Mouse (Mus musculus): ENCODE results near the gene Defb26.

Defb26 gene

DNA sequence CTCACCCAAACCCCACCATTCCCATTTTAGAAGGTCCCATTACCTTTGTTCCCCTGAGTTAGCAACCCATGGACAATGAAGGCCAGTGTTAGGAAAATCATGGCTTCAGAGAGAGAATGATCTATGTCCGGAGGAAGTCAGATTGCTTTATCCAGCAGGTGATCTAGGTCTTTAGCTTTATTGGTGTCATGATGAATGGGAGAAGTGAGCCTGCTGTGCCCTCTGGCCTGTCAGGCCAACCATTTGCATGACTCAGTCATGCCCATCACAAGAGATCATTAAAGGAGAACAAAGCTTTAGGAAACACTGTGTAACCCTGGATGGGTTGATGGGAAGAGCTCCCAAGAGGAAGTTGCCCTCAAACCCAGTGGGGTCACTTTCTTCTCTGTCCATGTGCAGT lies at the start of gene Defb26:
Gene Defb26, minus strand, starts transcription at position 101 of the 400 bp plus-strand sequence.
- no peak for DNase-seq (ENCODE audit: low read depth, low spot score)

DNA sequence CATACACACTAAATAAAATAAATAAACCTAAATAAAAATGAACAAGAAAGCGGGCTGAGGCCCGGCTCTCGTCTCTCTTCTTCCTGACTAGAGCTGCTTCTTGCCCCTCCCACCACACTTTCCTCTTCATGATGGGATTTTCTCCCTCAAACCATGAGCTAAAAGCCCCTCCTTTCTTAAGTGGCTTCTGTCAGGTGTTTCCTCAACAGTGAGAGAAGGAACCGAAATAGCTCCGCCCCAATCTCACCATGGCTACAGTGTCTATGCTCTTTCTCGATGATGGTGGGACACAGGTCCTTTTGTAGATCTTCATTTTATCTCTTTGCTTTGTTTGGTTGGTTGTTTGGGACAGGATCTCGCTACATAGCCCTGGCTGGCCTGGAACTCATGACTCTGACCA lies 45.2 kb upstream of the Defb26 start:
- no peak for DNase-seq (ENCODE audit: low read depth, low spot score)

DNA sequence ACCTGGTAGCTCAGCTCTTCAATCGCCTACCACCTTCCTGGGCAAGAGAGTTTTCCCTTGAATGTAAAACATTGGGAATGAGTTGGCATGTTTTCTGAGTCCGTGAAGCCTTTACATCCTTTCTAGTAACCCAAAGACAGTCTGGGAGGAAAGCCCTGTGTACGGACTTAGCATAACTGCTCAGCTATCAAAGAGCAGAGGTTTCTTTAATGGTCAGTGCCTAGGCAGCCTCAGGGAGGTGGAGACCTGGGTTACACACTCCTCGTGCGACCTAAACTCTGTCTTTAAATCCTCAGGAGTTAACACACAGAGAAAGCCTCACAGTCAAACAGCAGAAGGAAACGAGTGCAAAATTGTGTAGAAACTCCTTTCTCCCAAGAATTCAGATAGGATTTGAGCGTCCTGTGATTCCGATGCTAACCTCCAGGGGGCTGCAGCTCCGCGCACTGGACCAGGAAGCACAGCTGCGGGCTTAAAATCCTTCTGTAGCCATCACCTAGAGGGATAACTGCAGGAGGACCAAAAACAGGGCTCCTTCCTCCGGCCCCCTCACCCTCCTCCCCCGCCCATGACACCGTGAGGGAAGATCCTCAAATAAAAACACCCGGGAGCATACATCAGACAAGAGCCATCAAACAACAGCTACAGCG lies 42.4 kb upstream of the Defb26 start:
- peak; percentile 75 for DNase-seq (ENCODE audit: low read depth, low spot score)

- no peak for DNase-seq (ENCODE audit: low read depth, low spot score)
These were observed 36.6 kb upstream of the Defb26 start for GRCm38 (mm10) chr2:152548124-152548523.

DNA sequence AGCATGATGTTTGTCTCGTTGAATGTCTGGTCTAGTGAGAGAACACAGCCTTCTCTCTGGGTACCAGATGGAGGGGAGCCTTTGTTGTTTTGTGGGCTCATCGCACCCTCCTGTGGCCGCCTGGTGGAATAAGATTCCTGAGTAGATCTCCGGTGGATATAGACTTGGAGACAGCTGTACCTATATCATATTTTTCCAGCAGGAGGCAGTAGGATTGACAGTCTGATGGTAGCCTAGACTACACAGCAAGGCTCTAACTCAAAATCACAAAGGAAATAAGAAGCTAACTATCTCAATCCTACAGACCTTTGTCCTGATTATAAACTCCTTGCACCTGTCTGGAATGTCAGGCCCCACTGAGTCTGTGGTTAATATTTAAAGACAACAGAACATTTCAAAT lies 33.2 kb upstream of the Defb26 start:
- peak; percentile 49 for DNase-seq (ENCODE audit: low read depth, low spot score)

- no peak for DNase-seq (ENCODE audit: low read depth, low spot score)
These were observed 32.0 kb upstream of the Defb26 start for GRCm38 (mm10) chr2:152543478-152543877.

DNA sequence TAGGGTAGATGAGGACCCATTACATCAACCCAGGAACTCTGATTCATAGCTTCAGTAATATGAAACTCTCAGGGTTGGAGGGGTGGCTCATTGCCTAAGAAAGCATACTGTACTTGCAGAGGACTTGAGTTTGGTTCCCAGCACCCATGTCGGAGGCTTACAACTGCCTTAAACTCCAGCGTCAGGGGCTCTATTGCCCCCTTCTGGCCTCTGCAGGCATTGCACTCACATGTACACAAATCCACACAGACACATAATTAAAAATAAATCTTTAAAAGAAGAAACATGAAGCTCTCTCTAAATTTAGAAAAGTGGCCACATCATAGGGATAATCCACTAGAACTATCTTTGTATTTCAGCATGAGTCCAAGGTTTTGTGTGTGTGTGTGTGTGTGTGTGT lies 31.4 kb upstream of the Defb26 start:
- no peak for DNase-seq (ENCODE audit: low read depth, low spot score)

- no peak for DNase-seq (ENCODE audit: low read depth, low spot score)
These were observed 30.5 kb upstream of the Defb26 start for GRCm38 (mm10) chr2:152541979-152542378.

GRCm38 (mm10) chr2:152539944-152540710 lies 28.6 kb upstream of the Defb26 start, which contains the start of gene Defb29:
TSS of gene Defb29 (minus strand) at chr2:152540098.
- no peak for DNase-seq (ENCODE audit: low read depth, low spot score)

DNA sequence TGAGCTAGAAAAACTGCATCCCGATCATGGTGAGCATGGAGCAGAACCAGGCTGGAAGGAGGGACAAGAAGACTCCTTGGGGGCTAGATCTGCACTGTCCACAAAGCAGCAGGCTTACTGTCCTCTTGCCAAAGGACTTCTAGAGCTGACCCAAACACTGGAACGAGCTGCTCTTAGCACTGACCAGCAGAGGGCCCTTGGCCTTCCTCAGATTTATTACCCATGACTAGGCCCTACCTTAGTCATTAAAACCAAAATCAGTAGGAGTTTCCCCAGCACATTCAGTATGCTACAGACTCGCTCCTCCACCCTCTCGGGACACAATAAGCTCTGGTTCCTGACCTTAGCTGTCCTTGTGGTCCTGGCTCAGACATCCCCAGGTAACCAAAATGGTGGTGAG lies 6.5 kb upstream of the Defb26 start, which contains the start of gene Defb28:
Gene Defb28, plus strand, starts transcription at position 275 of the 400 bp plus-strand sequence.
- no peak for DNase-seq (ENCODE audit: low read depth, low spot score)

DNA sequence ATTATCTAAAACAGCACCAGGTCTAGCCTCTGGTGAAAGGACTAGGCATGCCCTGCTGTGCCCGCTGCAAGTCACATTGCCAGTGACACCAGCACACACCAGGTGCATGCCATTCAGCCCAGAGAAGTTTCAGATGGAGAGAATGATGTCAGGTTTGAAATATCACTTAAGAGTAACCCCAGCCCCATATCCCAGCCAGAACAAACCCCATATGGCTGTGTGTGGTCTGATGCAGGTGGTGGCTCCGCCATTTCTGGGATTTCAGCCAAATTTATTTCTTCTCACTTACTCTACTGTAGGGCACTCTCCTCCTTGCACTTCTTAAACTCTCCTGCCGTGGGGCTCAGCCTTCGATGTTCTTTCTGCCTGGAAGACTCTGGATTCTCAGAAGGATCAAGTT lies 4.6 kb upstream of the Defb26 start:
- DNase-seq (ENCODE audit: low read depth, low spot score) = no peak

GRCm38 (mm10) chr2:152503950-152504349 lies 7.5 kb downstream of the Defb26 start:
- no peak for DNase-seq (ENCODE audit: low read depth, low spot score)

DNA sequence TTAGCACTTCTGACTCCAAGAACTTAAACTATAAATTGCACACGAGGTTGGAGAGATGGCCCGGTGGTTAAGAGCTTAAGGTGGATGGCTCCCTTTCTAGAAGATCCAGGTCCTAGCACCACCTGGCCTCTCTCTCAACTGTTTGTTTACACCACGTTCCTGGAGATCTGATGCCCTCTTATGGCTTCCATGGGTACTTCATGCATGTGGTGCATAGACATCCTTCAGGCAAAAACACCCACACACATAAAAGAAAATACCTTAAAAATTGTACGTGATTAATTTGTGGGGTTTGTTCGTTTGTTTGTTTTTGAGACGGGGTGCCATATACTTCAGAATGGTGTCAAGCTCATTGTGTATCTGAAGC lies 10.6 kb downstream of the Defb26 start:
- DNase-seq (ENCODE audit: low read depth, low spot score) = no peak

DNA sequence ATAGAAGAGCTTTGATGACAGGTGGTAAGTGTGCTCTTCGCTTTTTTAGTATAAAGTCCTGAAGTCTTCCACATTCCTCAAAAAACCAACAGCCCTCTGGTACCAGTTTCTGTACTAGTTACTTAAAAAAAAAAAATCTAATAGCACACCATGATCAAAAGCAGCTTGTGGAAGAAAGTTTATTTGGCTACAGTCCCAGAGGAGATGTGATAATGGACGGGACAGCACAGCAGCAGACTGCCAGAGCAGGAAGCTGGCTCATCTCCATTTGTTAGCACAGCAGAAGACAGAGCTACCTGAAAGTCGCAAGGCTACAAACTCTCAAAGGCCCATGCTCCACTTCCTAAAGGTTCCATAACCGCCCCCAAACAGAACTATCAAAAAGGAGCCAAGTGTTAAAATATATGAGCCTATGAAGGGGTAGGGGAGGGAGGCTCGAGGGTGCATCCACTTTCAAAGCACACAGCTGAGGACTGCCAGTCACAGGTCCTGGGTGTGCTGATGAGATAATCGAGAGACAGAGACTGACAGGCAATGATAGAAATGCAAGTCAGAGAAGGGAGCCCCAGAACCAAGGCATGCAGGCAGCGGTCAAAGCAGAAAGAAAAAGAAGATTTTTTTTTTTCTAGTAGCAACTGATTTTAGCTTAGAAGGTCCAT lies 11.2 kb downstream of the Defb26 start:
- DNase-seq (ENCODE audit: low read depth, low spot score) = no peak

DNA sequence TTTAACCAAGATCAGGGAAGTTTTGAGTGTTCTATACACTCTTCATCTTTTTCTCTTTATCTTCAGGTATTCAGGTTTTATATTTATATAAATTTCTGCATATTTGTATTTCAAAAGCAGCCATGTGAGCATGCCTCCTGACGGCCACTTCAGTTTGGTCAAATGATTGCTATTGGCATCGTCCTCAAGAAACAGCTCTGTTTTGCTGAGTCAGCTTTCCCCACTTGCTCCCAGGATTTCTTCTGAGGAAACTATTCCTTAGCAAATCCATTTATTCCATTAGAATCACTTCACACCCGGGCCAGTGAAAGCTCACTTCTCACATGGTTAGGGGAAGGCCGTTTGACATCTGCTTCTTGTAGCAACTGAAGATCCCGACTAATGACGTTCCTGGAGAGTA lies 13.5 kb downstream of the Defb26 start:
- DNase-seq (ENCODE audit: low read depth, low spot score) = no peak

DNA sequence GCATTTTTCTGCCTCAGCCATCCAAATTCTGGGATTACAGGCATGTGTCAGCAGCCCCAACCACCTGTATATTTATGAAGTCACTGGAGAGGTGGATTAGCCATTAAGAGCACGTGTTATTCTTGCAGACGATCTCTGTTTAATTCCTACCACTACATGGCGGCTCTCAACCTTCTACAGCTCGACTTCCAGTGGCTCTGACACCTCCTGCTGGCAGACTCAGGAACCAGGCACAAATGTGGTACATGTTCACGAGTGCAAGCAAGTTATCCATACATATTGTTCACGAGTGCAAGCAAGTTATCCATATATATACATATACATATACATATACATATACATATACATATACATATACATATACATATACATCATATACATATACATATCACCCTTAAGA lies 18.3 kb downstream of the Defb26 start:
- DNase-seq (ENCODE audit: low read depth, low spot score) = no peak

DNA sequence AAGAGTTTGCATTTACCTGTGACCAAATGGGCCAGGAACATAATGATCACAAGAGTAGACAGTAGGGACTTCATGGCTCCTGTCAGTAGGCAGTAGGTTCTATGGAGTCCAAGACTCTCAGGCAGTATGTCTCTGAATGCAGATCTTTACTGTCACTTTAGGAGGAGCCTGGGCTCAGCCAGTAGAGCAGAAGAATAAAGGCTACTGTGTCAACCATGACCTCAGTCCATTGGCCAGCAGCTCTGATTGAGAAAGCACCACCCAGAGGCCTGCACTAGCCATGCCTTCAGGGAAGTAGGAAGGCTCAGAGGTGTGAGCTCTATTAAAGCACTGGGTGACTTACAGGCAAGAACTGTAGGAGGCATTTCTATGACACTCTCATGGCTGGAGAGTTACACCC lies 21.5 kb downstream of the Defb26 start, which contains the start of gene Defb22:
Gene Defb22, minus strand, starts transcription at position 101 of the 400 bp plus-strand sequence.
- DNase-seq (ENCODE audit: low read depth, low spot score) = no peak

- DNase-seq (ENCODE audit: low read depth, low spot score) = peak; percentile 9
These were observed 24.5 kb downstream of the Defb26 start for GRCm38 (mm10) chr2:152487024-152487423.

- no peak for DNase-seq (ENCODE audit: low read depth, low spot score)
These were observed 29.8 kb downstream of the Defb26 start for GRCm38 (mm10) chr2:152481726-152482125.

GRCm38 (mm10) chr2:152480881-152481280 lies 30.6 kb downstream of the Defb26 start:
- DNase-seq (ENCODE audit: low read depth, low spot score) = no peak

DNA sequence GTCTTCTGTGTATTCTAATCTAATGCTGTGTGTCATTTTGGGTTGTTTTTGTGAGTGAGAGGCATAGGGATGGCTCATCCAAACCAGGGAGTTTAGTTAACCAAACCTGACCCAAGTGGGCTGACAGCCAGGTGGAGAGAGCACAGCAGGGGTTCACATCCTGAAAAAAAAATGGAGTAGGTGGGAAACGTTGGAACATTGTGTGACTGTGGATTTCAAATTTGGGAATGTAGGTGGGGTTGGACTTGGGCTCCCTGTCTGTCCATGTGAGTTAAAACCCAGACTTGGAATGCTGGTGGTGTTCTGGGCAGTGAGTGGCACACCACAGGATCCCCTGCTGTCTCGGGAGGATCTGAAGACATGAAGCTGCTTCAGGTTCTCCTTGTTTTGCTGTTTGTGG lies 34.7 kb downstream of the Defb26 start, which contains the start of gene Defb20:
Gene Defb20, plus strand, starts transcription at position 301 of the 400 bp plus-strand sequence.
- no peak for DNase-seq (ENCODE audit: low read depth, low spot score)

DNA sequence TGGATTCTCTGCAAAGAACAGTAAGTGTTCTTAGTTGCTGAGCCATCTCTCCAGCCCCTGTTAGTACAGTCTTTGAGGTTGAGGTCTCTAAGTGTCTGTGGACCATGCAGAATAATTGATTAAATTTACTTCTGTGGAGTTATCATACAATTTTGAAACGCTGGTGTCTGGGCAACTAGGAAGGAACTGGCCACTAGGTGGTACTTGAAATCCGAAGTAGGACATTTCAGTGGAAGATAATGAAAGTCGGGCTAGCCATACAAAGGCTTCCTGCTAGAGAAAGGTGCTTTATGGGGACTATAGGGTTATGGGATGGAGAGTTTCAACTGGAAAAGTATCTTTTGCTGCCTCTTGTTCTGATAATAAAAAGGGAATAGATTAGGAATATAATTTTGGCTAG lies 39.1 kb downstream of the Defb26 start:
- DNase-seq (ENCODE audit: low read depth, low spot score) = no peak
